Mouse (Mus musculus) MEL (cell line): ENCODE data around the gene Syn3. TPM values are rescaled to one million over a fixed set of nuclear protein-coding genes. Genes with fewer than 3 reads are reported as not detected.

ENCODE experiments used
- DNase-seq: peaks from one replicate; pipeline ENCODE4 v3.0.0; 2011; ENCODE audit warnings: low read depth, low spot score
- H3K27ac ChIP-seq: 2 replicates; pipeline ENCODE4 v1.5.1; 2012; ENCODE audit warnings: low read depth, mild to moderate bottlenecking, control low read depth, low read length, moderate library complexity; ENCODE audit not compliant: control insufficient read depth
- H3K27me3 ChIP-seq, 2 experiments: fragments of 150-350 bp in 1 of 2; sonication (generic) in 1 of 2; 2 replicates each; pipeline ENCODE4 v1.6.1; 2012; ENCODE audit warnings: low read length in 2 of 2, mild to moderate bottlenecking in 2 of 2, improper control_type of control experiment in 1 of 2, moderate library complexity in 1 of 2; ENCODE audit not compliant: insufficient read depth in 2 of 2, control insufficient read depth in 1 of 2
- H3K36me3 ChIP-seq, 2 experiments: 2 replicates each; pipeline ENCODE4 v1.6.1; 2012 to 2014; ENCODE audit warnings: low read length in 2 of 2, improper control_type of control experiment in 1 of 2, inconsistent platforms in 1 of 2, mild to moderate bottlenecking in 1 of 2; ENCODE audit not compliant: insufficient read depth in 2 of 2, control insufficient read depth in 1 of 2
- H3K4me1 ChIP-seq, 2 experiments: fragments of 150-350 bp in 1 of 2; sonication (generic) in 1 of 2; 2 replicates each; pipeline ENCODE4 v1.6.1; 2012; ENCODE audit warnings: low read length in 2 of 2, improper control_type of control experiment in 1 of 2, mild to moderate bottlenecking in 1 of 2; ENCODE audit not compliant: insufficient read depth in 2 of 2, control insufficient read depth in 1 of 2
- H3K4me3 ChIP-seq, 2 experiments: fragments of 150-350 bp in 1 of 2; sonication (generic) in 1 of 2; 2 replicates each; pipeline ENCODE4 v1.5.1; 2012; ENCODE audit warnings: low read depth in 2 of 2, low read length in 2 of 2, mild to moderate bottlenecking in 2 of 2, moderate library complexity in 2 of 2, control low read depth in 1 of 2, improper control_type of control experiment in 1 of 2; ENCODE audit not compliant: control insufficient read depth in 1 of 2, insufficient read depth in 1 of 2
- H3K79me2 ChIP-seq: 2 replicates; pipeline ENCODE4 v1.6.1; 2012; ENCODE audit warnings: mild to moderate bottlenecking, low read length, moderate library complexity; ENCODE audit not compliant: control insufficient read depth, poor library complexity, insufficient read depth
- H3K9ac ChIP-seq: 2 replicates; pipeline ENCODE4 v1.6.1; 2012; ENCODE audit warnings: low read depth, mild to moderate bottlenecking, control low read depth, low read length, moderate library complexity; ENCODE audit not compliant: control insufficient read depth, poor library complexity, severe bottlenecking
- H3K9me3 ChIP-seq: fragments of 150-350 bp; sonication (generic); replicated peaks from 2 replicates; pipeline ENCODE4 v1.6.1; 2012; ENCODE audit warnings: mild to moderate bottlenecking, low read length, improper control_type of control experiment, moderate library complexity; ENCODE audit not compliant: insufficient read depth
- BHLHE40 ChIP-seq: IDR thresholded peaks from 2 replicates; pipeline ENCODE4 v1.6.1; 2012; ENCODE audit warnings: low read depth, mild to moderate bottlenecking, inconsistent platforms, low read length, improper control_type of control experiment, borderline replicate concordance
- CTCF ChIP-seq, 3 experiments: IDR thresholded peaks in 2 of 3; conservative IDR thresholded peaks in 1 of 3; 2 replicates each; pipeline ENCODE4 v1.5.1; 2011 to 2012; ENCODE audit warnings: low read length in 3 of 3, low read depth in 2 of 3, mild to moderate bottlenecking in 2 of 3, improper control_type of control experiment in 1 of 3, inconsistent platforms in 1 of 3, mixed read lengths in 1 of 3, moderate library complexity in 1 of 3; ENCODE audit not compliant: control insufficient read depth in 1 of 3, insufficient read depth in 1 of 3, poor library complexity in 1 of 3, severe bottlenecking in 1 of 3
- EP300 ChIP-seq, 2 experiments: IDR thresholded peaks; 2 replicates each; pipeline ENCODE4 v1.6.1; 2011; ENCODE audit warnings: improper control_type of control experiment in 2 of 2, low read length in 2 of 2, low read depth in 1 of 2, mild to moderate bottlenecking in 1 of 2
- GABPA ChIP-seq: IDR thresholded peaks from 2 replicates; pipeline ENCODE4 v1.6.1; 2012; ENCODE audit warnings: low read depth, mild to moderate bottlenecking, inconsistent platforms, low read length, improper control_type of control experiment, moderate library complexity
- GATA1 ChIP-seq: IDR thresholded peaks from 2 replicates; pipeline ENCODE4 v1.6.1; 2011; ENCODE audit warnings: low read depth, low read length, improper control_type of control experiment
- HCFC1 ChIP-seq: IDR thresholded peaks from 2 replicates; pipeline ENCODE4 v1.6.1; 2012; ENCODE audit warnings: low read depth, mild to moderate bottlenecking, inconsistent platforms, low read length, improper control_type of control experiment, moderate library complexity
- JUND ChIP-seq: IDR thresholded peaks from 2 replicates; pipeline ENCODE4 v1.6.1; 2011; ENCODE audit warnings: low read depth, mild to moderate bottlenecking, improper control_type of control experiment, low read length
- KAT2A ChIP-seq: conservative IDR thresholded peaks from 2 replicates; pipeline ENCODE4 v1.6.1; 2012; ENCODE audit warnings: low read depth, low read length, improper control_type of control experiment, inconsistent platforms
- MAX ChIP-seq: IDR thresholded peaks from 2 replicates; pipeline ENCODE4 v1.6.1; 2011; ENCODE audit warnings: low read length, improper control_type of control experiment
- MAZ ChIP-seq: IDR thresholded peaks from 2 replicates; pipeline ENCODE4 v1.6.1; 2012; ENCODE audit warnings: low read depth, mild to moderate bottlenecking, inconsistent platforms, low read length, improper control_type of control experiment
- MEF2A ChIP-seq: IDR thresholded peaks from 2 replicates; pipeline ENCODE4 v1.6.1; 2014; ENCODE audit warnings: low read depth, mild to moderate bottlenecking, inconsistent platforms, low read length, improper control_type of control experiment; ENCODE audit not compliant: poor library complexity, insufficient replicate concordance, severe bottlenecking; ENCODE audit errors: extremely low read depth
- MXI1 ChIP-seq: IDR thresholded peaks from 2 replicates; pipeline ENCODE4 v1.6.1; 2011; ENCODE audit warnings: mild to moderate bottlenecking, low read depth, low read length, improper control_type of control experiment
- MYB ChIP-seq: IDR thresholded peaks from 2 replicates; pipeline ENCODE4 v1.6.1; 2011; ENCODE audit warnings: mild to moderate bottlenecking, low read depth, low read length, improper control_type of control experiment
- NRF1 ChIP-seq: IDR thresholded peaks from 2 replicates; pipeline ENCODE4 v1.6.1; 2014; ENCODE audit warnings: low read depth, mild to moderate bottlenecking, inconsistent platforms, low read length, improper control_type of control experiment, moderate library complexity; ENCODE audit not compliant: poor library complexity, insufficient read depth, severe bottlenecking
- POLR2AphosphoS5 ChIP-seq: IDR thresholded peaks from 2 replicates; pipeline ENCODE4 v1.6.1; 2012; ENCODE audit warnings: low read depth, borderline replicate concordance, mild to moderate bottlenecking, inconsistent platforms, low read length, moderate library complexity, mixed read lengths
- RAD21 ChIP-seq: IDR thresholded peaks from 2 replicates; pipeline ENCODE4 v1.6.1; 2011; ENCODE audit warnings: mild to moderate bottlenecking, low read depth, low read length, improper control_type of control experiment
- SMC3 ChIP-seq: IDR thresholded peaks from 2 replicates; pipeline ENCODE4 v1.6.1; 2011; ENCODE audit warnings: low read depth, low read length, improper control_type of control experiment
- TAL1 ChIP-seq: IDR thresholded peaks from 2 replicates; pipeline ENCODE4 v1.6.1; 2012; ENCODE audit warnings: mild to moderate bottlenecking, inconsistent platforms, low read length, moderate library complexity, mixed read lengths
- TBP ChIP-seq: IDR thresholded peaks from 2 replicates; pipeline ENCODE4 v1.8.0; 2011; ENCODE audit warnings: low read depth, low read length, improper control_type of control experiment
- TCF12 ChIP-seq: IDR thresholded peaks from 2 replicates; pipeline ENCODE4 v1.6.1; 2014; ENCODE audit warnings: low read depth, mild to moderate bottlenecking, inconsistent platforms, low read length, improper control_type of control experiment, moderate library complexity
- UBTF ChIP-seq: IDR thresholded peaks from 2 replicates; pipeline ENCODE4 v1.6.1; 2012; ENCODE audit warnings: low read depth, mild to moderate bottlenecking, inconsistent platforms, low read length, improper control_type of control experiment, moderate library complexity, borderline replicate concordance; ENCODE audit not compliant: insufficient read depth
- ZMIZ1 ChIP-seq: IDR thresholded peaks from 2 replicates; pipeline ENCODE4 v1.6.1; 2012; ENCODE audit warnings: low read depth, mild to moderate bottlenecking, inconsistent platforms, low read length, improper control_type of control experiment, moderate library complexity
- ZNF384 ChIP-seq: IDR thresholded peaks from 2 replicates; pipeline ENCODE4 v1.6.1; 2012; ENCODE audit warnings: low read depth, mild to moderate bottlenecking, inconsistent platforms, low read length, improper control_type of control experiment
- polyA plus RNA-seq, 2 experiments: library from polyadenylated mRNA; stranded (reverse) in 1 of 2; unstranded in 1 of 2; fragments of >175 nt in 1 of 2; fragments of >200 nt in 1 of 2; gene quantifications; 2 replicates each; pipeline versions ENCODE4 v1.2.1 to v1.2.4; 2012; ENCODE audit warnings: low replicate concordance in 2 of 2, low read depth in 1 of 2; ENCODE audit not compliant: insufficient read length in 2 of 2, insufficient read depth in 1 of 2, missing spikeins in 1 of 2
- total RNA-seq: library from RNA; depleted of rRNA; stranded (reverse); fragments of 300-350 nt; gene quantifications from 2 replicates; pipeline ENCODE4 v1.2.3, GENCODE M21; 2012

Gene Syn3
- total and polyA plus RNA-seq, 3 experiments: 0.06 TPM; not detected in 2

- Histone ChIP-seq H3K9ac (no peak overlapping the region), H3K36me3 (no peaks in the 10 kb centered on the region), H3K27me3 (no peaks in the 10 kb centered on the region), H3K79me2 (no peaks in the 10 kb centered on the region), H3K4me3 (no peak overlapping the region), H3K27ac (no peak overlapping the region), H3K9me3 (no peaks in the 10 kb centered on the region), H3K4me1 (no peaks in the 10 kb centered on the region)
- no peak for TF ChIP-seq NRF1
- TF ChIP-seq MYB: no peak
- no peak for TF ChIP-seq EP300 (IDR thresholded peaks at IDR 0.05; ENCODE audit: low read depth in 1 of 2, low read length in 2 of 2)
- TF ChIP-seq ZMIZ1: no peak
- TF ChIP-seq BHLHE40: no peak
- TF ChIP-seq MXI1: no peak
- TF ChIP-seq CTCF (IDR thresholded peaks at IDR 0.05 in 2 of 3, conservative IDR thresholded peaks at IDR 0.05 in 1 of 3; ENCODE audit: control insufficient read depth in 1 of 3, insufficient read depth in 1 of 3, low read depth in 2 of 3, low read length in 3 of 3, poor library complexity in 1 of 3, severe bottlenecking in 1 of 3): no peak
- no peak for TF ChIP-seq GABPA
- no peak for TF ChIP-seq MAX
- no peak for TF ChIP-seq TBP
- TF ChIP-seq HCFC1: no peak
- no peak for TF ChIP-seq KAT2A
- DNase-seq: no peak
These were observed 69.0 kb downstream of the Syn3 start for GRCm38 (mm10) chr10:86429651-86430050.

DNA sequence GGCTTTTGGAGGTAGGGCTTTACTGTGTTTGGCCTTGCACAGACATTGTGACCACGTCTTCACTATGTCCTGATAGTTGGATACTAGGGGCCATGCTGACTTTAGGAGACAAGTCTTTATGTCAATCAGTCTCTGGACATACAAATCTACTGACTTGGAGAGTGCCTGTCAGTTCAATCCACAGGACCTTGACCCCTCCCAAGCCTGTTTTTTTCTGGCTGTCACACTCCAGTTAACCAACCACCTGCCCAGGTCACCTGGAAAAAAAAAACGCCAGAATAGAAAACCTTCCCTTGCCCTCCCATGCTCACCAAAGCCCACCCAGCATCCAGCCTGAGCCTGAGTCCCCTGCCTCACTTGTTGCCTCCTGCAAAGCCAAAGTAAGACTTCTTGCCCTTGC, 70.7 kb downstream of the Syn3 start:
- no peaks in the 10 kb centered on the region for H3K4me1 ChIP-seq
- no peaks in the 10 kb centered on the region for H3K27me3 ChIP-seq
- no peak for DNase-seq
- no peaks in the 10 kb centered on the region for H3K79me2 ChIP-seq
- no peak overlapping the region for H3K4me3 ChIP-seq
- H3K27ac ChIP-seq: no peak overlapping the region
- H3K36me3 ChIP-seq: no peaks in the 10 kb centered on the region
- H3K9ac ChIP-seq: no peak overlapping the region
- H3K9me3 ChIP-seq: no peaks in the 10 kb centered on the region
- TF ChIP-seq POLR2AphosphoS5 (no peak), HCFC1 (no peak), BHLHE40 (no peak), TBP (no peak), GATA1 (no peak), TAL1 (no peak), RAD21 (no peak), SMC3 (no peak), UBTF (no peak), ZNF384 (no peak), MAZ (no peak), MXI1 (no peak), ZMIZ1 (no peak), TCF12 (no peak), MEF2A (no peak), JUND (no peak)
- TF ChIP-seq, all 39 proteins: peak for 0
